Mouse (Mus musculus) bone marrow, adult 2 months (tissue): ENCODE data around the gene Defb47. TPM values are rescaled to one million over a fixed set of nuclear protein-coding genes. Genes with fewer than 3 reads are reported as not detected.

Source experiments
- H3K27ac ChIP-seq: fragments of 200-500 bp; 2 replicates; pipeline ENCODE4 v1.5.1; 2012; ENCODE audit warnings: low read depth, mild to moderate bottlenecking, control low read depth, inconsistent platforms, low read length; ENCODE audit not compliant: control insufficient read depth, poor library complexity, insufficient read depth
- H3K4me1 ChIP-seq: fragments of 200-500 bp; 2 replicates; pipeline ENCODE4 v1.6.1; 2011; ENCODE audit warnings: low read length; ENCODE audit not compliant: control insufficient read depth, insufficient read depth
- H3K4me3 ChIP-seq: fragments of 200-500 bp; replicated peaks from 2 replicates; pipeline ENCODE3; 2011; ENCODE audit warnings: mild to moderate bottlenecking, low read depth, low read length, control low read depth; ENCODE audit not compliant: control insufficient read depth
- CTCF ChIP-seq: fragments of 200-500 bp; IDR thresholded peaks from 2 replicates; pipeline ENCODE4 v1.5.1; 2011; ENCODE audit warnings: low read length, control low read depth; ENCODE audit not compliant: control insufficient read depth, insufficient read depth
- POLR2A ChIP-seq: fragments of 200-500 bp; IDR thresholded peaks from 2 replicates; pipeline ENCODE4 v1.6.1; 2011; ENCODE audit warnings: low read depth, mild to moderate bottlenecking, control low read depth, low read length, borderline replicate concordance; ENCODE audit not compliant: control insufficient read depth
- WGBS: fragments of 180-500 bp; shearing (Covaris S2); methylation state at CpG from one replicate; pipeline ENCODE4 v1.1.7; 2018; 5-methylcytosine and 5-hydroxymethylcytosine counted together
- polyA plus RNA-seq: library from polyadenylated mRNA; stranded (reverse); fragments of >200 nt; gene quantifications from 2 replicates; pipeline ENCODE4 v1.2.4, GENCODE M21; 2011; ENCODE audit warnings: low replicate concordance; ENCODE audit not compliant: missing spikeins, insufficient read depth, insufficient read length

Defb47 gene
- polyA plus RNA-seq: not detected in 2 replicates

GRCm38 (mm10) chr14:62997777-62998176 is at the start of gene Defb47:
Gene Defb47, plus strand, starts transcription at chr14:62998077.
- no peak within 1 kb of the TSS for H3K4me3 ChIP-seq
- no peaks in the 10 kb centered on the region for H3K4me1 ChIP-seq
- no peak within 1 kb of the TSS for H3K27ac ChIP-seq
- TF ChIP-seq CTCF: no peak
- TF ChIP-seq POLR2A: no peak
- 35% methylated on average over 8 of the region's 8 CpGs for WGBS

GRCm38 (mm10) chr14:62956091-62956490 is 41.8 kb upstream of the Defb47 start:
- WGBS: 84% methylated on average over 9 of the region's 9 CpGs

GRCm38 (mm10) chr14:62963632-62964031 is 34.2 kb upstream of the Defb47 start:
- no peak overlapping the region for H3K27ac ChIP-seq
- WGBS: 60% methylated on average over 4 of the region's 4 CpGs
- no peak overlapping the region for H3K4me3 ChIP-seq
- no peaks in the 10 kb centered on the region for H3K4me1 ChIP-seq
- TF ChIP-seq CTCF (no peak), POLR2A (no peak)

More at GRCm38 (mm10) chr14:62956091-62956490, 41.8 kb upstream of the Defb47 start:
- Histone ChIP-seq H3K4me1 (no peaks in the 10 kb centered on the region), H3K27ac (no peak overlapping the region), H3K4me3 (no peak overlapping the region)
- TF ChIP-seq POLR2A (no peak), CTCF (no peak)

- TF ChIP-seq POLR2A (no peak), CTCF (no peak)
- Histone ChIP-seq H3K27ac (no peak overlapping the region), H3K4me3 (no peak overlapping the region), H3K4me1 (no peaks in the 10 kb centered on the region)
- WGBS: 69% methylated on average over 5 of the region's 5 CpGs
These were observed 32.5 kb upstream of the Defb47 start for GRCm38 (mm10) chr14:62965342-62965741.

GRCm38 (mm10) chr14:62965811-62966520 is 31.9 kb upstream of the Defb47 start:
- H3K4me1 ChIP-seq: no peaks in the 10 kb centered on the region

GRCm38 (mm10) chr14:62975046-62975445 is 22.8 kb upstream of the Defb47 start:
- H3K4me1 ChIP-seq: no peaks in the 10 kb centered on the region
- H3K4me3 ChIP-seq: no peak overlapping the region
- WGBS: 47% methylated on average over 5 of the region's 5 CpGs
- TF ChIP-seq POLR2A: no peak
- peak; percentile 59 for TF ChIP-seq CTCF
- no peak overlapping the region for H3K27ac ChIP-seq

More at GRCm38 (mm10) chr14:62965811-62966520, 31.9 kb upstream of the Defb47 start:
- WGBS: 35% methylated on average over 15 of the region's 15 CpGs
- Histone ChIP-seq H3K4me3 (no peak overlapping the region), H3K27ac (no peak overlapping the region)
- TF ChIP-seq CTCF: no peak
- no peak for TF ChIP-seq POLR2A

GRCm38 (mm10) chr14:62979815-62980214 is 18.1 kb upstream of the Defb47 start:
- Histone ChIP-seq H3K4me1 (no peaks in the 10 kb centered on the region), H3K27ac (no peak overlapping the region), H3K4me3 (no peak overlapping the region)
- WGBS: 16% methylated on average over 1 of the region's 1 CpGs
- TF ChIP-seq CTCF (no peak), POLR2A (no peak)

GRCm38 (mm10) chr14:62984410-62984809 is 13.5 kb upstream of the Defb47 start, which contains the start of gene Defb48:
Gene Defb48, minus strand, starts transcription at chr14:62984510.
- no peaks in the 10 kb centered on the region for H3K4me1 ChIP-seq
- no peak within 1 kb of the TSS for H3K27ac ChIP-seq
- no peak within 1 kb of the TSS for H3K4me3 ChIP-seq
- TF ChIP-seq CTCF: no peak
- TF ChIP-seq POLR2A: no peak
- 71% methylated on average over 1 of the region's 1 CpGs for WGBS
